Mouse (Mus musculus) midbrain, embryonic 11.5 days (tissue): Measurements from ENCODE around the gene B230118H07Rik. TPM values are rescaled to one million over a fixed set of nuclear protein-coding genes. Genes with fewer than 3 reads are reported as not detected.
A peak's percentile ranks its signal among the peaks of the same experiment; 100 is the strongest.

Experiments used
- ATAC-seq: fragments of 200-750 bp; cut with Nextera tagmentation; 2 replicates; pipeline ENCODE4 v1.8.0; 2017; ENCODE audit warnings: moderate TSS enrichment, moderate library complexity; ENCODE audit not compliant: low FRiP score
- DNase-seq: peaks from one replicate; pipeline ENCODE4 v3.0.0; 2015; ENCODE audit warnings: low spot score; ENCODE audit errors: missing footprints
- H3K27ac ChIP-seq: fragments of 300-500 bp; sonication (generic); 2 replicates; pipeline ENCODE4 v1.5.1; 2014; ENCODE audit warnings: low read depth, low read length
- H3K27me3 ChIP-seq: fragments of 300-500 bp; sonication (generic); 2 replicates; pipeline ENCODE4 v1.6.1; 2014; ENCODE audit warnings: mild to moderate bottlenecking, low read length, moderate library complexity, mixed read lengths; ENCODE audit not compliant: control insufficient read depth, insufficient read depth
- H3K36me3 ChIP-seq: fragments of 300-500 bp; sonication (generic); 2 replicates; pipeline ENCODE4 v1.6.1; 2014; ENCODE audit warnings: mild to moderate bottlenecking, low read length, moderate library complexity, mixed read lengths; ENCODE audit not compliant: control insufficient read depth, insufficient read depth
- H3K4me1 ChIP-seq: fragments of 300-500 bp; sonication (generic); 2 replicates; pipeline ENCODE4 v1.6.1; 2014; ENCODE audit warnings: low read length; ENCODE audit not compliant: control insufficient read depth, insufficient read depth
- H3K4me2 ChIP-seq: fragments of 300-500 bp; sonication (generic); 2 replicates; pipeline ENCODE4 v1.6.1; 2014; ENCODE audit warnings: mild to moderate bottlenecking, moderate library complexity
- H3K4me3 ChIP-seq: fragments of 300-500 bp; sonication (generic); 2 replicates; pipeline ENCODE4 v1.5.1; 2014; ENCODE audit warnings: low read depth, low read length
- H3K9ac ChIP-seq: fragments of 300-500 bp; sonication (generic); 2 replicates; pipeline ENCODE4 v1.6.1; 2014; ENCODE audit warnings: low read length
- H3K9me3 ChIP-seq: fragments of 300-500 bp; sonication (generic); 2 replicates; pipeline ENCODE4 v1.6.1; 2016; ENCODE audit warnings: low read length; ENCODE audit not compliant: control insufficient read depth
- WGBS: fragments of 180-500 bp; shearing (Covaris S2); extraction: QIAGEN DNeasy Blood & Tissue Kit; methylation state at CpG from one replicate; pipeline ENCODE4 v1.1.7; 2014; 5-methylcytosine and 5-hydroxymethylcytosine counted together
- polyA plus RNA-seq: library from polyadenylated mRNA; unstranded; fragments of >200 nt; fragmentation: Nextera tagmentation; extraction: Ambion mirVana; gene quantifications from 2 replicates; pipeline ENCODE4 v1.2.1, GENCODE M21; 2014

Gene B230118H07Rik
- polyA plus RNA-seq, 1 experiment from 2014 or later: 67.8 TPM

- ATAC-seq (no peak), DNase-seq (no peak)
- no peak overlapping the region for H3K27ac ChIP-seq
- H3K36me3 ChIP-seq: no peaks in the 10 kb centered on the region
- no peak overlapping the region for H3K4me3 ChIP-seq
- no peaks in the 10 kb centered on the region for H3K27me3 ChIP-seq
- no peak overlapping the region for H3K9ac ChIP-seq
- no peaks in the 10 kb centered on the region for H3K9me3 ChIP-seq
- H3K4me2 ChIP-seq: no peak overlapping the region
- 57% methylated on average over 1 of the region's 1 CpGs for WGBS
- no peaks in the 10 kb centered on the region for H3K4me1 ChIP-seq
Measured at GRCm38 (mm10) chr2:101650446-101650845, 1.1 kb upstream of the B230118H07Rik start.

- Histone ChIP-seq H3K27me3 (no peaks in the 10 kb centered on the region), H3K4me1 (no peaks in the 10 kb centered on the region), H3K27ac (no peak overlapping the region), H3K36me3 (no peaks in the 10 kb centered on the region), H3K9ac (no peak overlapping the region), H3K4me2 (no peak overlapping the region), H3K9me3 (no peaks in the 10 kb centered on the region), H3K4me3 (no peak overlapping the region)
- WGBS: 40% methylated on average over 2 of the region's 2 CpGs
- ATAC-seq (no peak), DNase-seq (peak; percentile 81)
Measured at GRCm38 (mm10) chr2:101648361-101648760, 971 bp downstream of the B230118H07Rik start.

- DNase-seq (no peak), ATAC-seq (no peak)
- no peaks in the 10 kb centered on the region for H3K9me3 ChIP-seq
- no peaks in the 10 kb centered on the region for H3K27me3 ChIP-seq
- H3K4me2 ChIP-seq: no peak overlapping the region
- H3K9ac ChIP-seq: no peak overlapping the region
- no peak overlapping the region for H3K4me3 ChIP-seq
- no peaks in the 10 kb centered on the region for H3K4me1 ChIP-seq
- 92% methylated on average over 1 of the region's 1 CpGs for WGBS
- no peaks in the 10 kb centered on the region for H3K36me3 ChIP-seq
- no peak overlapping the region for H3K27ac ChIP-seq
Measured at GRCm38 (mm10) chr2:101645841-101646240, 3.5 kb downstream of the B230118H07Rik start.

GRCm38 (mm10) chr2:101639840-101640350 lies 9.4 kb downstream of the B230118H07Rik start:
- Histone ChIP-seq H3K4me3 (no peak overlapping the region), H3K27me3 (no peaks in the 10 kb centered on the region), H3K36me3 (no peaks in the 10 kb centered on the region), H3K9ac (no peak overlapping the region), H3K4me1 (no peaks in the 10 kb centered on the region), H3K4me2 (no peak overlapping the region), H3K9me3 (no peaks in the 10 kb centered on the region), H3K27ac (no peak overlapping the region)
- DNase-seq (no peak), ATAC-seq (no peak)
- 82% methylated on average over 3 of the region's 3 CpGs for WGBS

- H3K9me3 ChIP-seq: no peaks in the 10 kb centered on the region
- no peak overlapping the region for H3K27ac ChIP-seq
- DNase-seq (no peak), ATAC-seq (no peak)
- no peaks in the 10 kb centered on the region for H3K36me3 ChIP-seq
- H3K4me3 ChIP-seq: no peak overlapping the region
- H3K27me3 ChIP-seq: no peaks in the 10 kb centered on the region
- WGBS: 82% methylated on average over 7 of the region's 7 CpGs
- H3K4me1 ChIP-seq: no peaks in the 10 kb centered on the region
- no peak overlapping the region for H3K9ac ChIP-seq
- no peak overlapping the region for H3K4me2 ChIP-seq
Measured at GRCm38 (mm10) chr2:101638979-101639839, 10.1 kb downstream of the B230118H07Rik start.

- Histone ChIP-seq H3K27ac (peak overlapping the region; percentile 70), H3K27me3 (no peaks in the 10 kb centered on the region), H3K9me3 (no peaks in the 10 kb centered on the region), H3K4me2 (peak overlapping the region; percentile 70), H3K4me1 (0 out of 2 replicates have a peak, but pooled peaks cover 2% of the 10 kb centered on the region), H3K4me3 (peak overlapping the region; percentile 60), H3K36me3 (no peaks in the 10 kb centered on the region), H3K9ac (peak overlapping the region; percentile 75)
- DNase-seq: peak; percentile 99
- peak; percentile 99 for ATAC-seq
- WGBS: 1% methylated on average over 31 of the region's 31 CpGs
Measured at GRCm38 (mm10) chr2:101628297-101629236, 20.8 kb downstream of the B230118H07Rik start.

- Histone ChIP-seq H3K4me2 (no peak overlapping the region), H3K27me3 (no peaks in the 10 kb centered on the region)
Measured at GRCm38 (mm10) chr2:101627227-101627626, 22.1 kb downstream of the B230118H07Rik start.

GRCm38 (mm10) chr2:101624526-101624925 lies 24.8 kb downstream of the B230118H07Rik start, which contains the start of gene Rag2:
Rag2 (plus strand) TSS chr2:101624718.
- no peak within 1 kb of the TSS for H3K9ac ChIP-seq
- H3K4me1 ChIP-seq: 0 out of 2 replicates have a peak, but pooled peaks cover 2% of the 10 kb centered on the region
- no peak within 1 kb of the TSS for H3K4me3 ChIP-seq
- WGBS: 69% methylated on average over 4 of the region's 4 CpGs
- no peaks in the 10 kb centered on the region for H3K9me3 ChIP-seq
- ATAC-seq (no peak), DNase-seq (peak; percentile 51)
- no peak within 1 kb of the TSS for H3K27ac ChIP-seq
- H3K27me3 ChIP-seq: no peaks in the 10 kb centered on the region
- H3K36me3 ChIP-seq: no peaks in the 10 kb centered on the region
- H3K4me2 ChIP-seq: no peak within 1 kb of the TSS

More at GRCm38 (mm10) chr2:101627227-101627626, 22.1 kb downstream of the B230118H07Rik start:
- Histone ChIP-seq H3K36me3 (no peaks in the 10 kb centered on the region), H3K4me3 (no peak overlapping the region), H3K4me1 (0 out of 2 replicates have a peak, but pooled peaks cover 2% of the 10 kb centered on the region), H3K9me3 (no peaks in the 10 kb centered on the region), H3K27ac (no peak overlapping the region), H3K9ac (no peak overlapping the region)
- no peak for ATAC-seq
- peak; percentile 61 for DNase-seq
